27 mouse cellular contexts compared by ENCODE assay signal in genomic region chr14:77860841-77861560, GRCm38 (mm10). TPM values are rescaled to one million over a fixed set of nuclear protein-coding genes. Genes with fewer than 3 reads are reported as not detected.
DNase-seq lines count a peak whose midpoint lies in the region; ATAC-seq and TF ChIP-seq lines count a peak whose summit lies in the region.
"Had no signal": no experiment of that assay in that cellular context is flagged by ENCODE, and none has a peak within 500 bp of the region (broad histone marks: within the 10 kb centered on the region; RNA-seq: fewer than 3 reads in every experiment).

No protein-coding gene starts in this region.

- no peak for TF ChIP-seq EP300 in liver, postnatal 0 days (IDR thresholded peaks at IDR 0.05; ENCODE audit: low read depth)

- H3K27me3 ChIP-seq in liver, postnatal 0 days (ENCODE audit: insufficient read depth, low read length), result no peaks in the 10 kb centered on the region
- no peaks in the 10 kb centered on the region for H3K27me3 ChIP-seq in kidney, embryonic 16.5 days (ENCODE audit: insufficient read depth, low read length)
- H3K27me3 ChIP-seq: lung, embryonic 15.5 days; megakaryocyte, embryonic 14.5 days; midbrain, embryonic 13.5 days; neural tube, embryonic 13.5 days had no signal

- H3K36me3 ChIP-seq in liver, postnatal 0 days (replicated peaks; ENCODE audit: insufficient read depth, low read length), result no peaks in the 10 kb centered on the region
- H3K36me3 ChIP-seq in kidney, embryonic 16.5 days (ENCODE audit: insufficient read depth, low read length), result no peaks in the 10 kb centered on the region
- H3K36me3 ChIP-seq: lung, embryonic 15.5 days; midbrain, embryonic 13.5 days; neural tube, embryonic 13.5 days had no signal

- 41% methylated on average over 5 of the region's 5 CpGs for WGBS in liver, postnatal 0 days (ENCODE audit: insufficient replicate concordance)
- WGBS in kidney, embryonic 16.5 days, result 45% methylated on average over 5 of the region's 5 CpGs

- TF ChIP-seq CTCF in liver, postnatal 0 days (IDR thresholded peaks at IDR 0.05; ENCODE audit: low read depth), result no peak

- no peak overlapping the region for H3K4me2 ChIP-seq in liver, postnatal 0 days (ENCODE audit: low read depth, low read length)
- no peak overlapping the region for H3K4me2 ChIP-seq in kidney, embryonic 16.5 days (replicated peaks; ENCODE audit: low read depth, low read length)
- H3K4me2 ChIP-seq: lung, embryonic 15.5 days; midbrain, embryonic 13.5 days; neural tube, embryonic 13.5 days had no signal

- no peaks in the 10 kb centered on the region for H3K9me3 ChIP-seq in liver, postnatal 0 days (ENCODE audit: low read length)
- H3K9me3 ChIP-seq in kidney, embryonic 16.5 days (ENCODE audit: low read length), result no peaks in the 10 kb centered on the region
- H3K9me3 ChIP-seq: forebrain, embryonic 10.5 days; lung, embryonic 15.5 days; midbrain, embryonic 13.5 days; neural tube, embryonic 13.5 days had no signal

- DNase-seq in heart, adult 11 months, result peak; percentile 29
- no peak for DNase-seq in heart, adult 18-20 months
- DNase-seq in thymus, postnatal 25 days, result peak; percentile 22
- DNase-seq in thymus, postnatal 10 days (ENCODE audit: low spot score in 2 of 2), result no peak
- no peak for DNase-seq in liver, postnatal 0 days
- DNase-seq: adrenal gland, postnatal 14 days; cerebellum, adult 9-11 months; gastrocnemius, postnatal 36 days; heart, postnatal 14 days; kidney, adult 11 months; layer of hippocampus, adult 9-11 months; lung, postnatal 36 days; retina, postnatal 1 day; right cerebral cortex, postnatal 25 days had no signal

- no peak overlapping the region for H3K9ac ChIP-seq in liver, postnatal 0 days (replicated peaks)
- H3K9ac ChIP-seq in kidney, embryonic 16.5 days (replicated peaks; ENCODE audit: low read length), result no peak overlapping the region
- H3K9ac ChIP-seq: liver, embryonic 14.5 days; lung, embryonic 15.5 days; midbrain, embryonic 13.5 days; neural tube, embryonic 13.5 days had no signal

- peak; percentile 62 for ATAC-seq in inflammation-experienced regulatory T-cells, adult 6 months
- no peak for ATAC-seq in liver, postnatal 0 days
- no peak for ATAC-seq in kidney, embryonic 16.5 days (ENCODE audit: low FRiP score, low TSS enrichment)
- ATAC-seq: forebrain, embryonic 16.5 days; hindbrain, postnatal 0 days; midbrain, embryonic 13.5 days had no signal

- peaks cover 4% of the 10 kb centered on the region; the same call in 1 of the 2 replicates for H3K4me1 ChIP-seq in liver, postnatal 0 days (ENCODE audit: insufficient read depth)
- no peaks in the 10 kb centered on the region for H3K4me1 ChIP-seq in kidney, embryonic 16.5 days (ENCODE audit: insufficient read depth, low read length)
- H3K4me1 ChIP-seq: lung, embryonic 15.5 days; neural tube, embryonic 13.5 days had no signal

- no peak overlapping the region for H3K4me3 ChIP-seq in liver, postnatal 0 days (ENCODE audit: low read depth, low read length)
- H3K4me3 ChIP-seq in kidney, embryonic 16.5 days (ENCODE audit: low read length), result no peak overlapping the region
- H3K4me3 ChIP-seq: forebrain, embryonic 10.5 days; left cerebral cortex, adult 2 months; lung, embryonic 15.5 days; megakaryocyte, embryonic 14.5 days; midbrain, embryonic 13.5 days; neural tube, embryonic 13.5 days had no signal

- no peak overlapping the region for H3K27ac ChIP-seq in liver, postnatal 0 days (ENCODE audit: low read depth)
- no peak overlapping the region for H3K27ac ChIP-seq in kidney, embryonic 16.5 days (ENCODE audit: low read length)
- H3K27ac ChIP-seq: forebrain, embryonic 10.5 days; hindbrain, postnatal 0 days; kidney, postnatal 0 days; left cerebral cortex, adult 2 months; liver, embryonic 14.5 days; lung, embryonic 15.5 days; midbrain, embryonic 13.5 days; neural tube, embryonic 13.5 days had no signal

RNA-seq across cellular contexts. Expression of gene Dnajc15, which starts 13.9 kb away (rescaled TPM):
- total RNA-seq in heart, adult 18-20 months (2021), result 100 to 1,000 TPM; 269 to 282 TPM
- polyA plus RNA-seq in inflammation-experienced regulatory T-cells, adult 6 months (2017; shearing (Covaris generic)), result 100 to 1,000 TPM in 2 of 3 experiments, 10 to 100 TPM in 1; 89.4 to 175 (median 126) TPM
- 68.5 and 70.1 TPM in 2 replicates for polyA plus RNA-seq in liver, postnatal 0 days (2015; fragmentation: Nextera tagmentation; extraction: Ambion mirVana)
- polyA plus RNA-seq in kidney, embryonic 16.5 days (2015; fragmentation: Nextera tagmentation; extraction: Ambion mirVana), result 122 and 131 TPM in 2 replicates
- total RNA-seq: MEL had no signal

RNA-seq across cellular contexts. Expression of gene Epsti1, which starts 43.0 kb away (rescaled TPM):
- total RNA-seq in heart, adult 18-20 months (2021), result 1 to 10 TPM in 1 of 2 experiments, under 1 TPM in 1; 0.45 to 3.2 TPM
- 100 to 1,000 TPM in 2 of 3 experiments, 10 to 100 TPM in 1; 86.1 to 165 (median 108) TPM for polyA plus RNA-seq in inflammation-experienced regulatory T-cells, adult 6 months (2017; shearing (Covaris generic))
- polyA plus RNA-seq in liver, postnatal 0 days (2015; fragmentation: Nextera tagmentation; extraction: Ambion mirVana), result 4.3 and 4.8 TPM in 2 replicates
- polyA plus RNA-seq in kidney, embryonic 16.5 days (2015; fragmentation: Nextera tagmentation; extraction: Ambion mirVana), result 0.92 and 1.4 TPM in 2 replicates
- total RNA-seq: MEL had no signal
- polyA plus RNA-seq: forebrain, embryonic 10.5 days had no signal

Comparison
In these comparisons a context has a peak if more than half of its experiments do, and no peak if none do; other contexts are left out.
1. DNase-seq: peak in heart, adult 11 months (single experiment) and thymus, postnatal 25 days (single experiment); none in heart, adult 18-20 months (0 of 2), thymus, postnatal 10 days (0 of 2) and liver, postnatal 0 days (single experiment).
2. RNA of gene Epsti1, which starts 43.0 kb away (polyA plus RNA-seq): 86.1 to 165 TPM in inflammation-experienced regulatory T-cells, adult 6 months; 4.3 to 4.8 TPM in liver, postnatal 0 days and 0.92 to 1.4 TPM in kidney, embryonic 16.5 days; every median in the first group is over 10 times any median in the second.